Mouse (Mus musculus) kidney, postnatal 0 days (tissue): ENCODE results near the gene Llgl2. TPM values are rescaled to one million over a fixed set of nuclear protein-coding genes. Genes with fewer than 3 reads are reported as not detected.

Source experiments
- ATAC-seq: fragments of 200-750 bp; cut with Nextera tagmentation; replicated peaks from 2 replicates; pipeline ENCODE4 v1.8.0; 2017; ENCODE audit warnings: low read depth, moderate number of reproducible peaks, moderate TSS enrichment, moderate library complexity; ENCODE audit not compliant: low FRiP score
- DNase-seq: peaks from one replicate; pipeline ENCODE4 v3.0.0-alpha.2; 2016; ENCODE audit warnings: low spot score
- H3K27ac ChIP-seq: fragments of 300-500 bp; sonication (generic); 2 replicates; pipeline ENCODE4 v1.5.1; 2014; ENCODE audit warnings: mild to moderate bottlenecking
- H3K27me3 ChIP-seq: fragments of 300-500 bp; sonication (generic); 2 replicates; pipeline ENCODE4 v1.6.1; 2014; ENCODE audit warnings: low read length, mixed read lengths; ENCODE audit not compliant: insufficient read depth
- H3K36me3 ChIP-seq: fragments of 300-500 bp; sonication (generic); 2 replicates; pipeline ENCODE4 v1.6.1; 2014; ENCODE audit warnings: low read length, mixed read lengths; ENCODE audit not compliant: insufficient read depth
- H3K4me1 ChIP-seq: fragments of 300-500 bp; sonication (generic); replicated peaks from 2 replicates; pipeline ENCODE4 v1.6.1; 2014; ENCODE audit warnings: antibody characterized with exemption, low read length, mixed read lengths; ENCODE audit not compliant: insufficient read depth
- H3K4me2 ChIP-seq: fragments of 300-500 bp; sonication (generic); 2 replicates; pipeline ENCODE4 v1.6.1; 2014; ENCODE audit warnings: mild to moderate bottlenecking, low read length, moderate library complexity, mixed read lengths
- H3K4me3 ChIP-seq: fragments of 300-500 bp; sonication (generic); replicated peaks from 2 replicates; pipeline ENCODE4 v1.5.1; 2014; ENCODE audit warnings: low read depth, low read length
- H3K9ac ChIP-seq: fragments of 300-500 bp; sonication (generic); 2 replicates; pipeline ENCODE4 v1.6.1; 2014; ENCODE audit warnings: low read depth, low read length
- H3K9me3 ChIP-seq: fragments of 300-500 bp; sonication (generic); replicated peaks from 2 replicates; pipeline ENCODE4 v1.6.1; 2016; ENCODE audit warnings: low read length, inconsistent platforms, mixed read lengths
- CTCF ChIP-seq: IDR thresholded peaks from 2 replicates; pipeline ENCODE4 v1.5.1; 2016; ENCODE audit warnings: antibody characterized with exemption, low read depth, mild to moderate bottlenecking, moderate library complexity
- WGBS: fragments of 180-500 bp; shearing (Covaris S2); extraction: QIAGEN DNeasy Blood & Tissue Kit; methylation state at CpG from one replicate; pipeline ENCODE4 v1.1.7; 2014; 5-methylcytosine and 5-hydroxymethylcytosine counted together
- polyA plus RNA-seq: library from polyadenylated mRNA; unstranded; fragments of >200 nt; fragmentation: Nextera tagmentation; extraction: Ambion mirVana; gene quantifications from 2 replicates; pipeline ENCODE4 v1.2.1, GENCODE M21; 2015

Llgl2 gene
- polyA plus RNA-seq, 1 experiment from 2014 or later: 61.2 TPM

DNA sequence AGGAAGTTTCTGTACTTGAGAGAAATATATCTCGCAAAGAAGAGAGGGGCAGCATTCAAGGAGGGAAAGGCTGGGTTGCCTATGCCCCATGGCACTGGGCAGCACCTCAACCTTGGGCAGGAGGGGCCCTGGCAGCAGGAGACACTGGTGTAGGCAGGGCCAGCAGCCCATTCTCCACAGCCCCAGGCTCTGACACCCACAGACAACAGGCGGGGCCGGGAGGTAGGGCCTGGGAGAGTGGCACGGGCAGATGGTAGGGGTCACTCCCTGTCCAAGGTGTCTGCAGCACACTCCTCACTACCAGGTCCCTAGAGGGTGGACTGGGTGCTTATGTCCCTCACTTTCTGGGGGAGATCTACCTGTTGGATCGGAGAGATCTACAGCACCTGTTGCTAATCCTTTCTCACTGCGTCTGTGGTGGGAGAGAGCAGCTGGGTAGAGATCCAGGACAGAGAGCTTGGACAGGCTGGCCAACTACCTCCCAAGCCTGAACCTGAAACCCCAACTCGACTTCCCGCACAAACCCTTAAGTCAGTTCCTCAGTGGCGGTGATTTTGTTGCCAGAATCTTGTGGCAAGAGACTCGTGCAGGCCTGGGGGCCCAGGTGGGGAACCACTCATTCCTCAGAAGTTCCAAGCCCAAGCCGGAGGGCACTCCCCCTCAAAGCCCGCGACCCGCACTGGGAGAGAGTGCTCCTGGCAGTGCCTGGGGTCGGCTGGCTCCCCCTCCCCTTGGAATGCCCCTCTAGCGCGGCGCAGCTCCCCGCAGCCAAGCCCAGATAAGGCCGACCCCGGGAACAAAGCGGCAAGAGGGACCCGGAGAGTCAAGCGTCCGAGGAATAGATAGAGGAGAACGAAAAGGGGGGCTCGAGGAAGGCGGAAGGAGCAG is 11.1 kb upstream of the Llgl2 start:
- ATAC-seq (peak; percentile 3; the same call in 1 of the 2 replicates), DNase-seq (no peak)
- H3K9ac ChIP-seq: peak overlapping the region; percentile 74
- no peaks in the 10 kb centered on the region for H3K27me3 ChIP-seq
- peak overlapping the region; percentile 79 for H3K27ac ChIP-seq
- peak overlapping the region; percentile 79 for H3K4me3 ChIP-seq
- H3K9me3 ChIP-seq: no peaks in the 10 kb centered on the region
- peak overlapping the region; percentile 93 for H3K4me2 ChIP-seq
- H3K4me1 ChIP-seq: peaks cover 48% of the 10 kb centered on the region
- no peak for TF ChIP-seq CTCF
- 0 out of 2 replicates have a peak, but pooled peaks cover 4% of the 10 kb centered on the region for H3K36me3 ChIP-seq
- WGBS: 6% methylated on average over 28 of the region's 28 CpGs

DNA sequence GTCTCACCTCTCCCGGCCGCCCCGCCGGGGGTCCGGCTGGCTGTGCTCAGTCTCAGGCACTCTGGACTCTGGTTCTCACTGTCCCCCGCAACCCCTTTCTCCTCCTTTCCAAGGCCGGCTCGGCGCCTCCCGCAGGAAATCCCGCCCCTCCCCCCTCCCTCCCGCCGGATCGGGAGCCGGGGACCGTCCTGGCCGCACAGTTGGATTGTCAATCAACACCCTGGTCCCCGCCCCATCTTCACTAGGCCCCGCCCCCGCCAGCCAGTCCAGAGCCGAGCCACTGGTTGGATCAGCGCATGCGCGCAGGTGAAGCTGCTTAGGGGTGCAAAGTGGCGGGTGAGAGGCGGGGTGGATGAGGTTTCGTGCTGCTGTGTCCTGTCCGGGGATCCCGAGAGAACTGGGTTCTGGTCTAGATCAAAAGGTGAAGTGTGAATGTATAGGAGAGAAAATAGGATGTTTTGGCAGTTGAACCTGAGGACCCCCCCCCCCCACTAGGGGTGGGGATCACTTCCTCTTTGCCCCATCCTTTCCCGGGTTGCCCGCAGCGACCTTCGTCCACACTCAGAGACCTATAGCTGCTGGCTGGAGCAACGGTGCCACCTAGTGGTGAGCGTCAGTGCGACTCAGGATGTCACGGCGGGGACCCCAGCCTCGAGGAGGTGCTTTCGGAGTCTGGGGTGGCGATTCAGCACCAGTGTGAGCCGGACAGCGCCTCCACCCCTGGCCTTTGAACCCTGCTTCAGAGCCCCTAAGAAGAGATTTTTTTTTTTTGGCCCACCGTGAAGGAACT is 10.1 kb upstream of the Llgl2 start, which contains the start of gene Caskin2:
Caskin2 (minus strand) TSS at position 133 of the 790 bp plus-strand sequence.
- Histone ChIP-seq H3K4me3 (peak within 1 kb of the TSS; percentile 79), H3K4me1 (peaks cover 46% of the 10 kb centered on the region), H3K9me3 (no peaks in the 10 kb centered on the region), H3K4me2 (peak within 1 kb of the TSS; percentile 93), H3K9ac (peak within 1 kb of the TSS; percentile 75), H3K27ac (peak within 1 kb of the TSS; percentile 79), H3K27me3 (no peaks in the 10 kb centered on the region), H3K36me3 (0 out of 2 replicates have a peak, but pooled peaks cover 4% of the 10 kb centered on the region)
- ATAC-seq: peak; percentile 89
- WGBS: under 1% methylated on average over 42 of the region's 44 CpGs
- DNase-seq: peak; percentile 98
- peak; percentile 99 for TF ChIP-seq CTCF

DNA sequence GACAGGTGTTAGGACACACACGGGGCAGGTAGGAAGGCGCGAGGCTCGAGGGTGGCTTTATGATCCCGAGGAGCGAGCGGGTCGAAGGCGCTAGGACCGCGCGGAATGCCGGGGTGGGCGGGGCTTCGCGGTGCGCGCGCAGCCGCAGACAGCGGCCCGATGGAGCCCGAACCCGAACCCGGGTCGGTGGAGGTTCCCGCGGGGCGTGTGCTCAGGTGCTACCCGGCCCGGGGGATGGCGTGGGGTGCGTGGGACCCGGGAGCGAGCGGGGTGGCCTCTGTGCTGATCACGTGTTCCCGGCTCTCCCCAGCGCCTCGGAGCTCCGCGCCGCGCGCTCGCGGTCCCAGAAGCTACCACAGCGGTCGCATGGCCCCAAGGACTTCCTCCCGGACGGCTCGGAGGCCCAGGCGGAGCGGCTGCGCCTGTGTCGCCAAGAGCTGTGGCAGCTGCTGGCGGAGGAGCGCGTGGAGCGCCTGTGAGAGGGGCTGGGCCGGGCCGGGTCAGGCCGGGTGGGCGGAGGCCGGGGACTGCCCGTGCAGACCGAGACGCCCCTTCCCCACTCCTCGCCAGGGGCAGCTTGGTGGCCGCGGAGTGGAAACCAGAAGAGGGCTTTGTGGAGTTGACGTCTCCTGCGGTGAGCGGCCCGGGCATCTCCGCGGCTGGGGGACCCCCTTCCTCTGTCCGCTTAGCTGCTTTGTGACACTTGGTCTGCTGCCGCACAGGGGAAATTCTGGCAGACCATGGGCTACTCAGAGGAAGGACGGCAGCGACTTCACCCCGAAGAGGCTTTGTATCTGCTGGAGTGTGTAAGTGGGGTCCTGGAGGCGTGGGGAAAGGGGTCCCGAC is 9.0 kb upstream of the Llgl2 start, which contains the start of gene Tsen54:
Tsen54 (plus strand) TSS at position 120 of the 846 bp plus-strand sequence.
- Histone ChIP-seq H3K4me3 (peak within 1 kb of the TSS; percentile 79), H3K27me3 (no peaks in the 10 kb centered on the region), H3K36me3 (0 out of 2 replicates have a peak, but pooled peaks cover 4% of the 10 kb centered on the region), H3K4me2 (peak within 1 kb of the TSS; percentile 93), H3K27ac (peak within 1 kb of the TSS; percentile 79), H3K9me3 (no peaks in the 10 kb centered on the region), H3K4me1 (peaks cover 37% of the 10 kb centered on the region), H3K9ac (peak within 1 kb of the TSS; percentile 75)
- TF ChIP-seq CTCF: no peak
- DNase-seq: peak; percentile 82
- under 1% methylated on average over 82 of the region's 84 CpGs for WGBS
- peak; percentile 44 for ATAC-seq

DNA sequence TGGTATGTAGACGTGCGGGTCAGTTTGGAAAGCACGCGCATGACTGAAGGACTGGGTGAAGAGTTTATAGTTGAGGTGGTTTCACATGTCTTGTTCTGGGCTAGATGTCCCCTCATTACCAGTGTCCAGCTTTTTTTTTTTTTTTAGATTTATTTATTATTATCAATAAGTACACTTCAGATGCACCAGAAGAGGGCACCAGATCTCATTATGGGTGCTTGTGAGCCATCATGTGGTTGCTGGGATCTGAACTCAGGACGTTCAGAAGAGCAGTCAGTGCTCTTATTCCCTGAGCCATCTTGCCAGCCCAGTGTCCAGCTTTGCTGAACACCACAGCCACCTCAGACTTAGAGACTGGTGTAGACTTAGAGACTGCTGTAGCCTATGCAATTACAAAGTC is 6.5 kb upstream of the Llgl2 start:
- Histone ChIP-seq H3K27me3 (no peaks in the 10 kb centered on the region), H3K27ac (no peak overlapping the region), H3K36me3 (peaks cover 23% of the 10 kb centered on the region; the same call in 1 of the 2 replicates), H3K9ac (no peak overlapping the region), H3K4me2 (no peak overlapping the region), H3K4me3 (no peak overlapping the region), H3K4me1 (peaks cover 13% of the 10 kb centered on the region; the same call in 1 of the 2 replicates), H3K9me3 (no peaks in the 10 kb centered on the region)
- ATAC-seq (no peak), DNase-seq (no peak)
- 86% methylated on average over 5 of the region's 5 CpGs for WGBS
- peak; percentile 54 for TF ChIP-seq CTCF

DNA sequence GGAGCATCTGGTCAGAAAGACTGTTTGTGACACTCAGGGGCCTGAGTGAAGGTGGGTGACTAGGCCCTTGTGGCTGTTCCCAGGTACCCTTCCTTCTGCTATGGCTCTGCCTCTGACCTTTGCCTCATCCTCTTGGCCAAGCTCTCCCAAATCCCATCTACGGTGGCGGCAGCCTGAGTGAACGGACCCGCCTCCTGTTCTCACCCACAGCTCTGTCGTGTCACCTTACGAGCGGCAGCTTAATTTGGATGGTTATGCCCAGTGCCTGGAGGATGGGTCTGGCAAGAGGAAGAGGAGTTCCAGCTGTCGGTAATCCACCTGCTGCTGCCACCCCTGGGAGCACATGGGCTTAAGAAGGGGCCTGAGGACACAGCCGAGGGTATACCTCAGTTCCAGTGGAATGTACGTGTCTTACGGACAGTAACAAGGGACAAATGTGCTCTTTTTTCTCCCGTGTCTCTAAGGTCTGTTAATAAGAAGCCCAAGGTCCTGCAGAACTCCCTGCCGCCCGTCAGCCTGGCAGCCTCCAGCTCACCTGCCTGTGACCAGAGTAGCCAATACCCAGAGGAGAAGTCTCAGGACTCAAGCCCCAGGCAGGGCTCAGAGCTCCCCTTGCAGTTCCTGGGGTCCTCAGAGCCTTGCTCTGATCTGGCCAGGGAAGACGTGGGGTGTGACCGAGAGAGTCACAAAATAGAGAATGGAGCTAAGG is 3.8 kb upstream of the Llgl2 start:
- Histone ChIP-seq H3K4me3 (no peak overlapping the region), H3K9ac (no peak overlapping the region), H3K9me3 (no peaks in the 10 kb centered on the region), H3K4me2 (no peak overlapping the region), H3K27me3 (no peaks in the 10 kb centered on the region), H3K27ac (peak overlapping the region; percentile 57), H3K4me1 (peaks cover 13% of the 10 kb centered on the region; the same call in 1 of the 2 replicates), H3K36me3 (peaks cover 28% of the 10 kb centered on the region; the same call in 1 of the 2 replicates)
- WGBS: 69% methylated on average over 16 of the region's 16 CpGs
- ATAC-seq (no peak), DNase-seq (no peak)
- no peak for TF ChIP-seq CTCF
